ENCODE assay signal across 38 mouse cellular contexts in the genomic region with DNA sequence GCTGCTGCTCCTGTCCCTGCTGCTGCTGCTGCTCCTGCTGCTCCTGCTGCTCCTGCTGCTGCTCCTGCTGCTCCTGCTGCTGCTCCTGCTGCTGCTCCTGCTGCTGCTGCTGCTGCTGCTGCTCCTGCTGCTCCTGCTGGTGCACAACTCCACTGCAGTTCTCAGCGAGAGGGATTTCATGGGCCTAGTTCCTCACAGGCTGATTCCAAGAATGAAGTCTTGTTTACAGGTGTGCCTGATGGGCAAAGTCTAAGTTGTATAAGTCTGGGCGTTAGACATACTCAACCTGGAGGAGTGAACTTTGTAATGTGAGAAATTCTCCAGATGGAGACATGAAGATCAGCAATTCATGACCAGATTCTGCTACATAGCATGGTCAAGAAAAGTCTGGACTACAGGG. TPM values are rescaled to one million over a fixed set of nuclear protein-coding genes. Genes with fewer than 3 reads are reported as not detected.
DNase-seq lines count a peak whose midpoint lies in the region; ATAC-seq and TF ChIP-seq lines count a peak whose summit lies in the region.
"Had no signal": no experiment of that assay in that cellular context is flagged by ENCODE, and none has a peak within 500 bp of the region (broad histone marks: within the 10 kb centered on the region; RNA-seq: fewer than 3 reads in every experiment).

No protein-coding gene starts in this region.

- H3K27me3 ChIP-seq in kidney, embryonic 15.5 days: no peaks in the 10 kb centered on the region
- H3K27me3 ChIP-seq in spleen, adult 2 months (ENCODE audit: control insufficient read depth, insufficient read depth, low read length): no peaks in the 10 kb centered on the region
- H3K27me3 ChIP-seq: embryonic facial prominence, embryonic 15.5 days; forebrain, embryonic 13.5 days; heart, embryonic 12.5 days; midbrain, embryonic 12.5 days; neural tube, embryonic 12.5 days had no signal

- no peak overlapping the region for H3K9ac ChIP-seq in kidney, embryonic 15.5 days
- H3K9ac ChIP-seq: embryonic facial prominence, embryonic 15.5 days; forebrain, embryonic 13.5 days; heart, embryonic 12.5 days; hindbrain, embryonic 14.5 days; midbrain, embryonic 12.5 days; neural tube, embryonic 12.5 days had no signal

- no peak overlapping the region for H3K27ac ChIP-seq in kidney, embryonic 15.5 days
- 0 out of 2 replicates have a peak overlapping the region, but pooled peaks have one; percentile 19 for H3K27ac ChIP-seq in spleen, adult 2 months (ENCODE audit: insufficient read depth, low read length)
- H3K27ac ChIP-seq: embryonic facial prominence, embryonic 10.5 days; embryonic facial prominence, embryonic 15.5 days; forebrain, embryonic 13.5 days; heart, adult 2 months; hindbrain, embryonic 14.5 days; midbrain, embryonic 12.5 days; neural tube, embryonic 12.5 days had no signal

- H3K4me3 ChIP-seq in kidney, embryonic 15.5 days (replicated peaks): no peak overlapping the region
- H3K4me3 ChIP-seq in spleen, adult 2 months (ENCODE audit: extremely low read depth, insufficient read depth, insufficient read length): no peak overlapping the region
- H3K4me3 ChIP-seq: embryonic facial prominence, embryonic 10.5 days; embryonic facial prominence, embryonic 15.5 days; forebrain, embryonic 13.5 days; heart, adult 2 months; heart, embryonic 12.5 days; midbrain, embryonic 12.5 days; myocyte; neural tube, embryonic 12.5 days had no signal

- peak; percentile 21 for DNase-seq in kidney, adult 9 months
- no peak for DNase-seq in spleen, adult 2 months (ENCODE audit: low read depth in 1 of 2, low spot score in 2 of 2)
- DNase-seq in spleen, postnatal 14 days (ENCODE audit: low spot score in 2 of 2): no peak
- DNase-seq in large intestine, adult 2 months (ENCODE audit: low read depth, low spot score): peak; percentile 82
- DNase-seq in gastrocnemius, postnatal 4 days (ENCODE audit: low spot score in 2 of 2): no peak
- DNase-seq in frontal cortex, postnatal 36 days (ENCODE audit: low spot score in 2 of 2): no peak
- DNase-seq: adrenal gland, postnatal 36 days; B cell, adult 2 months; cerebellum, adult 8-10 months; cerebellum, postnatal 25 days; gastrocnemius, postnatal 36 days; heart, adult 2 months; heart, postnatal 4 days; layer of hippocampus, adult 9-11 months; lung, adult 18-20 months; lung, postnatal 4 days; right cerebral cortex, adult 18-20 months had no signal

- TF ChIP-seq CTCF in spleen, adult 2 months (IDR thresholded peaks at IDR 0.05; ENCODE audit: extremely low read depth, insufficient read depth, insufficient read length, insufficient replicate concordance): no peak

- H3K9me3 ChIP-seq in kidney, embryonic 15.5 days (replicated peaks): no peaks in the 10 kb centered on the region
- H3K9me3 ChIP-seq: embryonic facial prominence, embryonic 10.5 days; embryonic facial prominence, embryonic 15.5 days; forebrain, embryonic 13.5 days; heart, embryonic 12.5 days; megakaryocyte, embryonic 14.5 days; midbrain, embryonic 12.5 days; neural tube, embryonic 12.5 days had no signal

- H3K36me3 ChIP-seq in kidney, embryonic 15.5 days: no peaks in the 10 kb centered on the region
- peaks cover 2% of the 10 kb centered on the region; the same call in 1 of the 2 replicates for H3K36me3 ChIP-seq in spleen, adult 2 months (ENCODE audit: control insufficient read depth, insufficient read depth, low read length)
- H3K36me3 ChIP-seq: embryonic facial prominence, embryonic 10.5 days; embryonic facial prominence, embryonic 15.5 days; heart, embryonic 12.5 days; midbrain, embryonic 12.5 days; neural tube, embryonic 12.5 days had no signal

- H3K4me2 ChIP-seq in kidney, embryonic 15.5 days: no peak overlapping the region
- H3K4me2 ChIP-seq: embryonic facial prominence, embryonic 15.5 days; forebrain, embryonic 13.5 days; heart, embryonic 12.5 days; hindbrain, embryonic 14.5 days; midbrain, embryonic 12.5 days; neural tube, embryonic 12.5 days had no signal

- 0 out of 2 replicates have a peak, but pooled peaks cover 4% of the 10 kb centered on the region for H3K4me1 ChIP-seq in kidney, embryonic 15.5 days
- peaks cover 24% of the 10 kb centered on the region for H3K4me1 ChIP-seq in spleen, adult 2 months (ENCODE audit: control insufficient read depth, insufficient read depth, insufficient read length)
- H3K4me1 ChIP-seq: forebrain, embryonic 13.5 days; midbrain, embryonic 12.5 days; neural tube, embryonic 12.5 days had no signal

- no peak for TF ChIP-seq POLR2A in spleen, adult 2 months (IDR thresholded peaks at IDR 0.05; ENCODE audit: low read depth, low read length)

- WGBS in kidney, embryonic 15.5 days: 48% methylated on average over 2 of the region's 2 CpGs
- 84% methylated on average over 2 of the region's 2 CpGs for WGBS in spleen, adult 2 months
- WGBS in large intestine, adult 2 months: 27% methylated on average over 2 of the region's 2 CpGs

- no peak for ATAC-seq in kidney, embryonic 15.5 days (replicated peaks; ENCODE audit: low FRiP score)
- ATAC-seq: forebrain, embryonic 13.5 days; inflammation-experienced regulatory T-cells, adult 6 months; lung, postnatal 0 days had no signal

RNA-seq across cellular contexts. Expression of a gene that starts 1.9 kb away (rescaled TPM):
- 12.7 and 14.6 TPM in 2 replicates for polyA plus RNA-seq in kidney, embryonic 15.5 days (2015; fragmentation: Nextera tagmentation; extraction: Ambion mirVana)
- 81.7 and 84.6 TPM in 2 replicates for polyA plus RNA-seq in spleen, adult 2 months (2012; rRNA removed)
- polyA plus RNA-seq in large intestine, adult 2 months (2012; rRNA removed): 68.2 and 83.0 TPM in 2 replicates
- total RNA-seq in gastrocnemius, postnatal 4 days (2021): 10 to 100 TPM; 10.1 to 10.7 TPM

RNA-seq across cellular contexts. Expression of a gene that starts 25.6 kb away (rescaled TPM):
- 9.4 and 43.4 TPM in 2 replicates for polyA plus RNA-seq in kidney, embryonic 15.5 days (2015; fragmentation: Nextera tagmentation; extraction: Ambion mirVana)
- polyA plus RNA-seq in spleen, adult 2 months (2012; rRNA removed): 1.3 and 1.4 TPM in 2 replicates
- 2.7 and 3.3 TPM in 2 replicates for polyA plus RNA-seq in large intestine, adult 2 months (2012; rRNA removed)
- total RNA-seq in gastrocnemius, postnatal 4 days (2021): 10 to 100 TPM; 49.1 to 52.4 TPM

RNA-seq across cellular contexts. Expression of a gene that starts 34.8 kb away (rescaled TPM):
- not detected in 2 replicates for polyA plus RNA-seq in kidney, embryonic 15.5 days (2015; fragmentation: Nextera tagmentation; extraction: Ambion mirVana)
- polyA plus RNA-seq in spleen, adult 2 months (2012; rRNA removed): not detected in 2 replicates
- polyA plus RNA-seq in large intestine, adult 2 months (2012; rRNA removed): not detected in 2 replicates
- not detected for total RNA-seq in gastrocnemius, postnatal 4 days (2021)
- total RNA-seq: adrenal gland, adult 18-20 months; adrenal gland, postnatal 36 days; gastrocnemius, postnatal 36 days; heart, adult 2 months; heart, postnatal 4 days; left cerebral cortex, adult 18-20 months; left cerebral cortex, postnatal 14 days; liver, adult 2 months; midbrain, postnatal 0 days had no signal
- polyA plus RNA-seq: brain, embryonic 14.5 days; embryonic facial prominence, embryonic 10.5 days; embryonic facial prominence, embryonic 15.5 days; forebrain, embryonic 13.5 days; heart, adult 2 months; heart, embryonic 12.5 days; heart, postnatal 0 days; hindbrain, embryonic 14.5 days; inflammation-experienced regulatory T-cells, adult 6 months; limb, embryonic 11.5 days; liver, adult 2 months; lung, postnatal 0 days; midbrain, embryonic 12.5 days; midbrain, postnatal 0 days; myocyte; neural tube, embryonic 12.5 days; stomach, embryonic 14.5 days had no signal

Comparison
In these comparisons a context has a peak if more than half of its experiments do, and no peak if none do; other contexts are left out.
1. DNase-seq: peak in kidney, adult 9 months (single experiment) and large intestine, adult 2 months (single experiment); none in spleen, adult 2 months (0 of 2), spleen, postnatal 14 days (0 of 2), gastrocnemius, postnatal 4 days (0 of 2) and frontal cortex, postnatal 36 days (0 of 2).